Mouse (Mus musculus) layer of hippocampus, adult 9-11 months (tissue): Measurements from ENCODE around the gene Atxn7l1.

Source experiments
- DNase-seq: peaks from one replicate; pipeline ENCODE4 v3.0.0; 2022

Atxn7l1 gene

DNA sequence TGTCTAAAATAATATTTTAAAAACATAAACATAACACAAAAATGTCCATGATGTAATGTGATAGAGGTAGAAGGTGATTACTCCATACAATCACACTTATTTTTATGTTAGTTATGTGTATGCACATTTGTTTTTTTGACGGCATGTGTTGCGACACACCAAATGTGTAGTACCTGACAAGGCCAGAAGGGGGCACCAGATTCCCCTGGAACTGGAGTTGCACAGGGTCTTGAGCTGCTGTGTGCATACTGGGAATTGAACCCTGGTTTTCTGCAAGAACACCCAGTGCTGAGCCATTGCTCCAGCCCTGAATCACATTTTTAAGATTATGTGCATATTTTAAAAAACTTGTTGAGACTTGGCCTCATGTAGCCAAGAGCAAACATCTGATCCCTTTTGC, 133.3 kb downstream of the Atxn7l1 start:
- DNase-seq, result no peak

DNA sequence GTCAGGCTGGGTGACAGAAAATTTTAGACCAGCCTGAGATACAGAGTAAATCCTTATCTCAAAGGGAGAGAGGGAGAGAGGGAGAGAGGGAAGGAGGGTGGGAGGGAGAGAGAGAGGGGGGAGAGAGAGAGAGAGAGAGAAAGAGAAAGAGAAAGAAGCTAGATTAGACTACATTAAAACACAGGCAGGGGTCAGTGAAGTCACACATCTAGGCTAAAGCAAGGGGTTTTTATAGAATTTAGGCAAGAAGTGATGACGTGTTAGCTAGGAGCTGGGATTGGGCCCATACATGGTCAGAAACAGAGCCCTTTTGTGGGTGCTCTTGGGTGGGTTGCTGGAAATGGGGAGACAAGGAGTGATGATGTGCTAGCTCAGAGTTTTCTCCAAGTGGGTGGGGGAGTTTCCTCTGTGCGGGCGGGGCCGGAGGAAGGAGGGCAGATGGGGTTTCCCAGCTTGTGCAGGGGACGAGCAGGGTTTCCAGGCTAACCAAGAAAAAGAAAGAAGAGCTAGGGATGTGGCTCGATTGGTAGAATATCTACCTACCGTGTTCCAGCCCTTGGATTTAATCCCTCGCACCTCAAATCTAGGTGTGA, 136.9 kb downstream of the Atxn7l1 start:
- no peak for DNase-seq

DNA sequence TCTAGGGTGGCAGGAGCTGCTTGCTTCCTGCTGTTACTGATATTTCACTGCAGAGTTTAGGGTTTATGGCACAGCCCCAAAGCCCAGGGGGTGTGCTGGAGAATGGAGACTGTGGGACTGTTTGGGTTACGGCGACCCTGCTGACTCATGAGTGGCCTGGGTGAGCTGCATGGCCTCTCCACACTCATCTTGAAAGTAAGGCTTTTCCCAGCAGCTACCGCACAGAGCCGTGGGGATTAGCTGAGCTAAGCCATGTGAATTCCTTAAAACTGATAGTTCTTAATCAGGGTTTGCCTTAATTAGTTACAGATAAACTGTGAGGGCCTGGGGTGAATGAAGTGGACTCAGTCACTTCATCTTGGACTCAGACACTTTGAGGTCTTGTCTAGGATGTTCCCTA, 137.9 kb downstream of the Atxn7l1 start:
- no peak for DNase-seq

DNA sequence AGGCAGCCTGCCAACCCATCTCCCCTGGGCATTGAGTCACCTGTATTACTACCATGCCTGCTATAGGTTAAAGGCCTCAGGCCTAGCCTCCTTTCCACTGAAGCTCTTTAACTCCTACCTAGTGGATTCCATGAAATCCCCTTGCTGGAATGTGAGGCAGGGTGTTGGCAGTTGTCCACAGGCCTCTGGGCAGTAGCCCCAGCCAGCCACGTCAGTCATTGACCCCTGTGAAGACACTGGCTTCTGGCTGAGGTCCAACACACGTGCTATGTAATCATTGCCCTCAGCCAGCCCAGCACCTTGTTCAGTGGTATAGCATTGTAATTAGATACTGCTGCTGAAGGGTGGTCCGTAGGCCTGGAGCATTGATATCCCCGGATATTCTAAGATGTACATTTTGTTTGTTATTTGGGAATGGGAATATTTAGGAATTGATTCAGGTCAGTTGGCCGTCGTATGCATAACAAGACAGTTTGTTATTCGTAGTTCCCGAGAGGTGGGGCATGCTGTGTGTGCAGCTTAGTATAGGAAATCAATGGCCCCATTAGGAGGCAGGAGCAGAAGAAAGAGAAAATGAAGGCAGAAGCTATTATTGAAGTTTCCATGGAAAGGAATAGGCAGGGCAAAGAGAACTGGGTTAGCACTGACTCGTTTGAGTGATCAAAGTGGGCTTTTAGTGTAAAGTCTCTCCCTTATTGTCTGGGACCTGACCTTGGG, 138.6 kb downstream of the Atxn7l1 start:
- DNase-seq, result no peak

DNA sequence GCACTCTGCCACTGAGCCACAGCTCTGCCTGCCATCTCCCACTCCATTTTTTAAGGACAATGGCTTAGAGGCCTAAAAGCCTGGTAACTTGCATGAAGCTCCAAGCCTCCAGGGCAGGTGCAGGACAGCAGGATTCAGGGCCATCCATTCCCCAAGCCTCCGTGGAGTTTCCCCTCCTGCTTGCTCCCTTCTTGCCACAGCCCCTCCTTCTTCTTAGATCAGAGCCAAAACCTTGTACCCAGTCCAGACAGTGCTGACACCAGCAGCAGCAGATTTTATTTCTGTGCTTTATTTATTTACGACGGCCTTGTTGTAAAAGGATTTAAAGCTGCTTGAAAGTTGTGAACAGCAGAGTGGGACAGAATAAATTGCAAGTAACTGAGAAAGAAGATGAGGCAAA, 140.2 kb downstream of the Atxn7l1 start:
- no peak for DNase-seq

DNA sequence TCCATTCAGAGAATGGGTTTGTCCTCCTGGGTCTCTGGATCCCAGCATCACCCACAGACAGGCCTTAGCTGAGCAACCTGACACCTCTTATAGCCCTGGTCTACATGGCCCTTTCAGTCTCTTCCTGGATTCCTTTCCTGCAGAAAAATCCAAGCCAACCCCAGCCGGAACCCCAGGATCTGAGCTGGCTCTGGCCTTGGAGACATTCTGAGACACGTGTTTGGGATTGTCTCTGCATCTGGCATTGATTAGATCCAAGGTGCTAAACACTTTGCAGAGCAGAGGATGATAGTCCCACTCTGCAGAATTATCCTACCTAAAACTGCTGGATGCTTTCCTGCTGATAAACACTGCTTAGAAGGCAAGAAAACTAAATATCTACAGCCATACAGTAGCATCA, 141.3 kb downstream of the Atxn7l1 start:
- DNase-seq, result no peak

DNA sequence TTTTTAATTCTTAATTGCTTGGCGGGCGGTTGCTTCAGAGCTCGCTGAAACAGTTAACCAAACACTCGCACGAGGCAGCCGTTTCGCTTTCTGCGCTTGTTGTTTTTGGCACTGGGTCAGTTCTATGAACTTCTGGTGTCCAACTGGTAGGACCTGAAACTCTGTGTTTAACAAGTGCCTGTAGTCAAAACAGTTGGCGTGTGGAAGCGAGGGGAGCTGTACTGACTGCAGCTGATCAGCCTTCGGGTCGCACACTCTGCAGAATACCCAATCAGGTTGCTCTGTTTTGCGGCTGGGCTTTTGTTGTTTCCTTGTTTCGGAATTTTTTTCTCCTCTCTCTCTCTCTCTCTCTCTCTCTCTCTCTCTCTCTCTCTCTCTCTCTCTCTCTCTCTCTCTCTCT, 154.6 kb downstream of the Atxn7l1 start:
- peak; percentile 73 for DNase-seq

DNA sequence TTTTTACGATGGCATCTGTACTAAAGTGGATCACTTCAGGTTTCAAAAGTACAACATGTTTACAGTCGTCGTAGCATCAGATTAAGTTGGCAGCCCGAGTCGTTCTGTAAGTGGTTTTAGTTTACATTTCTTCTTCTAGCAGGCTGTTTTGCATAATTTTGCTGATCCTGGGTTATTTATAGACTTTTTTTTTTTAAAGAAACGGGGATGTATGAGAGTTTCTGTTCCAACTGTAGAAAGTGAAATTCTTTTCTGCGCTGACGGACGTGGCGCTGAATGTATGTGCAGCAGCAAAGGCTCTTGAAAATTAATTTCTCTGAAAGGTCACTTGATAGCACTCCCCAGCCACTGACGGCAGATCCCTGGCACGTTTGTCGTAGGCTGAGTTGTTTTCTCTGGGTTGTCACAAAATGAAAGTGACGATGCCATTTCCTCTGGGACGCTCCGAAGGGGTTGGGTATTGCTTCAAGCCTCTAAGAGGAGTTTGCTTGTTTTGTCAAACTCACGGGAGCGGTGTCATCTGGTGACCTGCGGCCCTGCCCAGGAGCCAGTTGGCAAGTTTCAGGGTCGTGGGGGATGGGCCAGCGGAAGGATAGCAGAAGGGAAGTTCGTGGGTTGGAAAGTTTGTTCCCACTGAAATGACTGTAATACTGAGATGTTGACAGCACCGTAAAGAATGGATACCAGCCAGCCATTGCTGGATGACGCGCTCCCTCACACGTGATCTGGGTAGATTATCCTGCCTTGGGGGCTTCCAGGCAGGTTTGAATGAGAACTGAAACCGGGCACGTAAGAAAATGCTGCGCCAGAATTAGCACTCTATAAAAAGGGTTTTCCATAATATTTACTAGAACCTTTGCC, 155.3 kb downstream of the Atxn7l1 start:
- peak; percentile 38 for DNase-seq

DNA sequence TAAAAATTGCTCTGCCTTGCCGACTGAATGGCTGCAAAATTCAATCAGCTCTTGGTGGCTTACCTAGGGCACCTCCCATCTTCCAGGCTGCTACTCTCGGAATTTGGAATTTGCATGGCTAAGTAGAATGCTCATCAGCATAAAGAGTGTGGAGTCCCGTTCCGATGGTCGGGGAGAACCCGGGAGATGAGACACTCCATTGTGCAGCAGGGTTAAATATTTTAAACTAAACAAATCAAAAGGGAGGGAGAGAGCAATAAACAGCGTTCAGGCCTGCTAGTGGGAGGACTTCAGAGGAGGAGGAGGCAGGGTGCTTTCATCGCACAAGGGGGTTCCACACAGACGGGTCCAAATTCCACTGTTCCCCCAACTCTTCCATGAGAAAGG, 155.9 kb downstream of the Atxn7l1 start:
- no peak for DNase-seq

DNA sequence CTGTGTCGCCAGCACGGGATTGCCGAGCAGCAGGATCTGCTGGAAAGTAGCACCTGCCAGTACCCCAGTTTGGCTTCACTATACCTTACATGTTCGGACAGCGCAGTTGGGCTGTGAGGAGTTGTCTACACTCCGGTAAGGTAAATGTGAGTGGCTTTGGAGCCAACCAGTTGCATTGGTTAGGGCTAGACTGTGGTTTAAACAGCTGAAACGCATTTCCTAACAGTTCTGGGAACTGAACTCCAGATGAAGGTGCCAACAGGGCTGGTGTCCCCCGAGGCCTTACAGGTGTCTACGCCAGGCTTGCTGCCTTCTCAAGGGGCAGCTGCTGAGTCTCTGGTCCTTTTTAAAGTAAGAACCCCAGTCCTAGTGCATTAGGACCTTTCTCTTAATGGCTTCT, 157.6 kb downstream of the Atxn7l1 start:
- DNase-seq, result no peak

DNA sequence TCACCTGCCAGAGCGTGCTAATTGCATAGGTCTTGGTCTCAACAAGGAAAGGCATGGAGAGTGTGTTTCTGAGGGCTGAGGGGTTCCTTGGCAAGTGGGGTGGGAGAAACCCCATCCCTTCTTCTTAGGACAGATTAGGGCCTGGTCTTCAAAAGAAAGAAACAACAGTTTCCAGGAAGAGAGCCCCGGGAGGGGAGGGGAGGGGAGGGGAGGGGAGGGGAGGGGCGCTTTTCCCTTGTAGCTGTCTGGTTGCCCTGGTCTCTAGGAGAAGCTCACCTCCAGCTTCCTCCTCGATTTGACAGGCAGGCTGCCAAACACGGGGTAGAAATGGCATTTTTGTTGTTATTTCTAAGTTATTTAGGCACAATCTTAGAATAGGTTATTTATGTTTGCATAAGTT, 159.0 kb downstream of the Atxn7l1 start:
- DNase-seq, result no peak

DNA sequence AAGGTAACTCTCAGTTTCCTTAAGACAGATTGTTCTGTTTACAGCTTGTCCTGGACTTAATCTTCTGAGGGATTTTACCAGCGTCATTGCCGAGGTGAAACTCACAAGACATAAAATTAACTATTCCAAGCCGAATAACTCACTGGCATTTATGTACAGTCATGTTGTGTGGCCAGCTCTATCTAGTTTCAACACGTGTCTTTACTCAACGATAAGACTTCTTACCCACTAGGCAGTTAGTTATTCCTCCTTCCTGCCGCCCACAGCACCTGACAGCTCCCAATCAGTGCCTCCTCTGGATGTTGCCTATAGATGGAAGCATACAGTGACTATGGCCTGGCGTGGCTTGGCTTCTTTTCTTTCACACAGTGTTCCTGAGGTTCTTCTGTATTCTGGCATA, 161.2 kb downstream of the Atxn7l1 start:
- DNase-seq, result no peak

DNA sequence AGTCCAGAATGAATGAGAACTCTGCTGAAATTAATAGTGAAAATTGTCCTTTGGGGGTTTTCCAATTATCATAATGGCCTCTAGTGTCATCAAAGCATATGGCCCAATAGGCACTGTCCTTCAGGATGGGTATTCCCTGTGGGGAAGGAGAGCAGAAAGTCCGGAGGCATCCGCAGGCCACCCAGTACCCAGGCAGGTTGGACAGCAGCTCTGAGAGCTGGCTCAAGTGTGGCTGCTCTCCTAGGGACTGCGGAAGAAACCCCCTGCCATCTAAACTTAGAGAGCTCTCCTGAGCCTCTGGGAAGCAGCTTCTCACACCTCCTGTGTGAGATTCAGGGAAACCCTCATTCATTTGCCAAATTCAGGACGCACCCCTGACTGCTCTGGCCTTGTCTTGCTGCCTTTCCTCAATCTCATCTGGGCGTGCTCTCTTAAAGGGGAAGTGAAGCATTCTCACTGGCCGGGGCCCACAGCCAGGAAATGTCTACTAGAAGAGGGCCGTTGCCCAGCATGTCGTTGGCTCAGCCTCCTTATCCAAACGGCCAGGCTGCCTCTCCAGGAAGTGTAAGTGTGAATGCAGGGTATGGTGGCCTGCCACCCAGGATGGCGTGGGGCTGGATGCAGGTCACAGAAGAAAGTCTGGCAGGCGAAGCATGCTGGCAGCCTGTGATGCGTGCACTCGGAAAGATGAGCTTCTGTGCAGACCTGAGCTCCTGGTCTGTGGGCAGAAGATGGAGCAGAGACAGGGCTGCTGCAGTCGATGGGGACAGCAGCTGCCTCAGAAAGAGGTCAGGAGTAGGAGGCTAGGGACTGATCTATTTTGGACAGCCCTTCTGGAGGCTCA, 166.6 kb downstream of the Atxn7l1 start:
- peak; percentile 64 for DNase-seq

DNA sequence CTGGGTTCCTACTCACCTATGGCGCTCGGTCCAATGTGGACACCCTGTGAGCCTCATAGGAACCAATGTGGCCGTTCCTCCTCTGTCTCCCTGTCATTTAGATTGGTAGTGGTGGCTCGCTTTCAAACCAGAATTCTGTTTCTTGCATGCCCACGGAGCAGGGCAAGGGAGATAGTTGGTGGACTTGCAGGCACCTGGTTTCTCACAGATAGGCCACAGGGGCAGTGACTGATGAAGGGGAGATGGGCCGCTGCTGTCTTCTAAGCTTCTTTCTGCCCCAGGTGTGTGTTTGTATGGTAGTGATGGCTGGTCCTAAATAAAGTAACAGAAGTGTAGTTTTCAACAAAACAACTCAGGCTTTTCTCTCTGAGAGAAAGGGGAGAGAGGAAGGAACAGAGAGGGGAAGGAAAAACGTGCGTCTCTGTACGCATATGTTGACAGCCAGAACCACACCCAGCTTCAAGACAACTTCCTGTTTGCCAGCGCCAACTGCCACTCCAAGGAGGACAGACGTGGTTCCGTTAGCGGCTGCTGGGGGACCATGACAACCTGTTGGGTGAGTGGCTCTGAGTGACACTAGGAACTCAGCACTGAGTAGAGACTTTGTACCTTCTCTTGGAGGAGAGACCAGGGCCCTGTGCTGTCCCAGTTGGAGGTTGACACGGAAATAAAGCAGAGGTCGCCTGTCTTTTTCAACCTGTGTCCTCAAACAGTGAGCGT, 167.6 kb downstream of the Atxn7l1 start:
- DNase-seq, result no peak

DNA sequence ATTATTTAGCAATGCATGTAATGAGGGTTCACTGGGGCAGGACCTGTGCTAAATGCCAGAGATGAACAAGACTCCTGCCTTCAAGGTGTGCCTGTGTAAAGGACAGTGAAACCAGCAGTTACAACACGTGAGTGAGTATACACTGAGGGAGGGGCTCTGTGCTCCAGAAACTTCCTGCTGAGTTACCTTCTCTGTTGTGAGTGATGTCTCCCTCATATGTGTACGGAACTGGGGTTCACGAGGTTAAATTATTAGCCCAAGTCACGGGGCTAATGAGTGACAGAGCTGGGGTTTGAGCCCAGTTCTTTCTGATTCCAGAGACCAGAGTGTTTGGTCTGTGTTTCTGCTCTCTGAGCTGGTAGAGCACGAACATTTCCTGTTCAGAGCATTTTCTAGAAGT, 168.3 kb downstream of the Atxn7l1 start:
- no peak for DNase-seq

DNA sequence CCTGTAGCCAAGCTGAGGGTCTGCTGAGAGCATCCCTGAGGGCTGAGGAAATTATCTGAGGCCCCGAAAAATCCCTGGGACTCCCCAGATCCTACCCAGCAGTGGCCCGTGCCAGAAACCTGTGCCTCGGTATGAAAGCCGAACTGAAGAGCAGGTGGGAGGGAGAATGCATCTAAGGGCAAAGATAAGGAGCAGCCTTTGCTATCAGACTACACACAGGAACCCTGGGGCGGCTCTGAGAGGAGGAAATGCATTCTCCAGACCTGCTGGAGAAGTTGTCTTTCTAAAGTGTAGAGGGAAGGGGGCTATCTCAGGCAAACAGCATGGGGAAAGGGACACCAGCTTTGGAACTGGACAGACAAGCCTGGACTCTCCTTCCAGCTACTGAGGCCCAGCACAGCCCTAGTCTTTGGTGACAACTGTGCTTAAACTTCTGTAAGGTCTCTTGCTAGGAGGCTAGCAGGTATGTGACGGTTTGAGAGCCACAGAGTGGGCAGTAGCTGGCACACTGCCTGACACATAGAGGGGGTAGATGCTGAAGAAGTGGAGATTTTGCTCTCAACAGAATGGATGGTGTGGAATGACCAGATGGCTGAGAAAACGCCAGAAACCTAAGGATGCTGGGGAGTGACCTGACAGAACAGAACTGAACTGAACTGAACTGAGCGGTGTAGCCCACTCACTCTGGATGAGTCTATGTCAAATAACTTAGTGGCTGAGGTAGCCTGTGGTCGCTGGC, 170.5 kb downstream of the Atxn7l1 start:
- DNase-seq, result no peak

DNA sequence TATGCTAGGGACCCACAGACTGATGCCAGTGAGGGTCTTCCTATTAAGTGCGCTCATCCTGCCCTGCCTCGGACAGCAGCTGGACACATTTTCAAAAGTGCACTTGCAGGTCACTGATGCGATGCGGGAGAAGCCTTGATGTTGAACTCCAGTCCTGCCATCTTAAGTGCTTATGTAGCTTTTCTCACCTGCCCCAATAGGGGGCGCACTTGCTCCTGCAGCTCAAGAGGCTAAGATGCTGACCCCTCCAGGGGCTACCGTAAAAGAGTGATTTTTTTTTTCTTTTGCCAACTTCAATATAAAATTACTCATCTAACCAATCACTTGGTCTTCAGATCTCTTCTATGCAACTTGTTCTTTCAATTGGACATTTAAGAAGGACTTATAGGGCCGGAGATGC, 175.1 kb downstream of the Atxn7l1 start:
- no peak for DNase-seq

DNA sequence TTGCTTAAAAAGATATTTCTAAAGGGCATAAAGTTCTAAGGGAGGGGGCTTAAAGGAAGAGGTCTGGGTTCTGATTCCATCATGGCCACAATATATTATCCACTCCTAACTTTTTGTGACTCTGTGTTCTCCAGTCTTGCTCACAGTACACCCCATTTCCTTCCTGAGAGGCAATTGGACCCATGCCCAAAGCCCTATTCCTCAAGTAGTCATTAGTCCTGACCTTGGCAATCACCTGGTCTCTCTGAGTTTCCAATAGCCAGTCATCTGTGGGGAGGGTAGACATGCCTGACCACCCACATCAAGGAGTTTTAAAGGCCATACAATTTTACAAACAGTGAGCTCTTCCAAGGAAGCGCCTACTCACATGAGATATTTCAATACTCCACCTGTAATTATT, 176.3 kb downstream of the Atxn7l1 start:
- DNase-seq, result no peak

DNA sequence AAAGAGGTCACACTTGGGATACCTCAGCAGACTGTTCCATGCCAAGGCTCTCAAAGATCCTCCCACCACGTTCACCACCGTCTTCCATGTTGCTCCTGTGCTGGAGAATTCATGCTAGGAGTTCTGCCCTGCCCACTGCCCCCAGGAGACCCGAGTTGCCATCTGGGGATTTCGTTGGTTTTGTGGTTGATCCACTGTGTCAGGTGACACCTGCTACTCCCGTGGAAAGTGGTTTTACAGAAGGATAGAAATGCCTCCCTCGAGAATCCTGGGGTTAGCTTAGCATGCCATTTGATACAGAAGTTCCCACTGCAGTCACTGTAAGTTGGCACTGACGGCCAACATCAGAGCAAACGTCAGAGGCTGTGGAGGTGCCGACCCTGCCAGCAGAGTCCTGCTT, 177.9 kb downstream of the Atxn7l1 start:
- no peak for DNase-seq

DNA sequence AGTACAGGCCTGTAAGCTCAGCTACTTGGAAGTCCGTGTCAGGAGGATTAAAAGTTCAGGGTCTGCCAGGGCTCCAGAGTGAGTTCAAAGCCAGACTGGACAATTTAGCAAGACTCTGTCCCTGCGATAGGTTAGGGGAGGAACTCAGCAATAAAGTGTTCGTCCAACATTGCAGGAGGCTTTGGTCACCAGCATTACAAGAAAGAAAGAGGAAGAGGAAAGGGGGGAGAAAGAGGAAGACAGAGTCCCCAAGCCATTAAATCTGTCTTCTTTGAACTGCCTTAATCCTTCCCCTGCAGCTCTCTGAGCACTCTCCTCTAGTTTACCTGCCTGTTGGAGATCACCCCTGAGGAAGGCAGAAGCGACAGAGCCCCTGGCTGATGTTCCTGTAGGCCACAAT, 184.6 kb downstream of the Atxn7l1 start:
- DNase-seq, result no peak

DNA sequence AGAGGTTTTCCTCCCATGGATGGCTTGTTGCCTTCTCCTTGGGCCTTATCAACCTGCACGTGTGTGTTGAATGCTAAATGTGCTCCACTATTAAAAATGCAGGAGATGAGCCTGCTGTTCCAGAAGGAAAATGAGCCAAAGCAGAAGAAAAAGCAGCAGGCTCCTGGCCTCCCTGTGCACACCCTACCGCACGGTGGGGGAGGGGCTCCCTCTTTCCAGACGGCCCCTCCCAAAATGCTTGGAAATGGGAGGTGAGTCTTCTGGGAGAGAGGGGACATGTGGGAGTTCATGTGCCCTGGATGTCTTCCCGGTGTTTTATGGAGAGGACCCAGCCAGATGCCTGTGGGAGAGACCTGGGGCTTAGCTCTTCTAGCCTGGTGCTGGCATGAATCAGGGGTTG, 185.3 kb downstream of the Atxn7l1 start:
- no peak for DNase-seq

DNA sequence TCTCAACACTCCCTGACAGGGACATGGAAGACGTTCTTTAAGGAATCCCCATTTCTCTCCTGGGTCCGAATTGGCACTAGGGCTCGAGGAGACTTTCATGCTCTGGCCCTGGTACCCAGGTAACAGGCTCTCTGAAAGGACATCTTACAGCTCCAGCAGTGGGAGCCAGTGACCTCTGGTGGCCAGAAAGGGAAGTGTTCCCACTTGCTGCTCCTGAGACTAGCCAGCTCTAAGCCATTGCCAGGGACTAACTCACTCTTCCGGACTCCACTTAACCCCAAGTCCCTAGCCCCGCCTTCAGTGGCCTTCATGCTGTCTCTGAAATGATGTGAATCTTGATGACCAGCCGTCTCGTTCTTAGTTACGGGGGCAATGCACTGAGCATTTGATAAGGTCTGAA, 186.4 kb downstream of the Atxn7l1 start:
- peak; percentile 79 for DNase-seq
